Mouse (Mus musculus) ZHBTc4 (cell line): ENCODE measurements at regions not wholly inside any gene's neighbourhood (a gene's known extent, or its start where the extent isn't known, plus 50 kb on each side); places are given as distances from the start of the nearest gene placed in this dataset.

Experiments used
- DNase-seq: peaks from one replicate; pipeline ENCODE4 v3.0.0-alpha.2; 2011; ENCODE audit warnings: low read depth, low spot score

DNA sequence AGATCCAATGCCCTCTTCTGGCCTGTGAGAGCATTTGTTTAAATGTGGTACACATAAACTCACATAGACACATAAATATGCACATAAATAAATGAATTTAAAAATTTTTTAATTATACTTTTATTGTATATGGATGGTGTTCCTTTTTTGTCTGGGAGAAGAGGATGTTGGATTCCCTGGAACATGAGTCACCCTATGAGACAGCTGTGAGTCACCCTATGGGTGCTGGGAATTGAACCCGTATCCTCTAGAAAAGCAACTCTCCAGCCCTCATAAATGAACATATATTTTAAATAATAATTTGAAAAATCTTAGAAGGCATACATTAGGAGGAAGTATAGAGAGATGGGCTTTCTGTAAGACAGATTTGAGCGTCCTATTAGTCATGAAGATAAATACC lies 76.1 kb upstream of the Dynlt3 start:
- no peak for DNase-seq

DNA sequence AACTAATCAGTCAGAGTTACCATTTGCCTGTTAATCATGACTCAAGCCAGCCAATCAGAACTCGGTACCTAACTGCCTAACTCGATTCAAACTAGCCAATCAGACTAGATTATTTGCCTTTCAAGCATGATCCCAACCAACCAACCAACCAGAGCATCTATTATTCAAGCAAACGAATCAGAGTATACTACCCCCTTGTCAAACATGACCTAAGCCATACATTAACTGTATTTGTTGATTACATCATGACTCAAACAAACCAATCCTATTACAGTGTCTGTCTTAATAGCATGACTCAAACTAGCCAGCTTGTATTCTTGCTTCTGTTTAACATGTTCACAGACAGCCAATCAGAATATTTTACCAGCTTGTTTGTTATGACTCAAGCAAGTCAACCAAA lies 79.7 kb upstream of the Dynlt3 start:
- DNase-seq, result no peak

DNA sequence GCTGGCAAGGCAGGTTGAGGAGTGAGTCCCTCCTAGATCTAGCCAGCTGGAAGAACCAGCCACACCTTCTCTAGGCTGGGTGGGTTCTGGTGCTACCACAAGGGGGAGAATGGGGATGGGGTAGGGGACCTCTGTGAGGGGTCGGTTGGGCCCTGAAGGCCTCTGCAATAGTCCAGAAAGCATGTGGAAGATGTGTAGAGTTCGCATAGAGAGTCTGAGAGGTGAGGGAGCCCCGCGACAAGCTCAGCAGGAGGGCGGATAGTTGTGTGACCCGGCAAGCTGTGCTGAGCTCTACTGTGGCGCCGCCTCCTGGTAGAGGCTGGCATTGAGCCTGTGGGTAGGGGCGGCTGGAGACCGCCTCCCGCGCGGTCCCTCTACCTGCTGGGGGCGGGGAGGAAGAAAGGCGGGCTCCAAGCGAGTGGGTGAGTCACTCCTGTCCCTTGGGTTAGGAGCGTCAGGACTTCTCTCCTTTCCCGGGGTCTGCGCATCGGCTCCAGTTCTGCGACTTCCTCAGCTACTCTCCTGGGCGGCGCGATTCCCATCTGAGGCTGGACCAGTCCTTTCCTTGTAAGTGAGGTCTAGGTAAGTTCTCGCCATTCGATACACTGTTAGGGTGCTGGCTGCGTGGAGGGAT lies 84.6 kb upstream of the Dynlt3 start:
- DNase-seq, result peak; percentile 68

DNA sequence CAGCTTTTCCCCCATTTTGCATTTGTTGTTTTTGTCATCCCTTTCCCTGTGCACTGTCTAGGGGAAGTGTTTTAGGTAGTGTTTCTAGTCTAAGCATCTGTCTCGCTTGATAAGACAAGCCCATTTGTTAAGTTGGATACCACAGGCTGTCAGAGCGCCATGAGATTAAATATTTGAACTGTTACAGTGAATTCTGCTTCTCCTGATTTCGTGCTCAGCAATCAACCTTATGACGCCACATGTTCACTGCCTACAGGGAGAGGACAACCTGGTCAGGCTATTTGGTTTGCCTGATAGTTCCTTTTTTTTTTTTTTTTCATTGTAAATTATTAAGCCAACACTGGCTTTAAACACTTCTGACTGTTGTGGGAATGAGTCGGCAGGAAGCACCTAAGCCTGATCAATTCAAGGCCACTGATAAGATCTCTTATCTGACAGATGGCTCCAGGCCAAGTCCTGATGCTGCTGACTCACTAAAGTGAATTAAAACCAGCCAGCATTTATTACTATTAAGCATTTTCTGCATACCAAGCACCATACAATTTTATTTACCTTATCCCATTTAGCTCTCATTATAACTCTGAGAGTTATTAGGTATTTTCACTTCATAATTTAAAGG lies 90.3 kb upstream of the Dynlt3 start:
- no peak for DNase-seq

DNA sequence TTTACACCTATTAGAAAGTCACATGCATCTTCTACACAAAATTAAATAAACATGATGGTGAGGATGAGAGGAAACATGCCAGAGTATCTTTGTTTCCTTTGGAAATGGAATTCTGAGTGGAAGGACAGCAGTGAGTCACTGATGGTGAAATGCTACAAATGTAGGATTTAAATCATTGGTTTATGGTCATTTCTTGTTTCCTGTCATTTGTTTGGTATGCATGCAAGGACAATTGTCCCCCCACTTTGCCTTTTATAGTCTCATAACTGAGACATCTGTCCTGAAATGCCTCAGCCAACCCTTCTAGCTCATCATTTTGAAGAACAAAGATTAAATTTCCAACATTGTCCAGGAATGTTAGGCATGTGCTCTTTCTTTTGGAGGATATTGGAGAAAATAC lies 77.2 kb upstream of the Hypm start:
- no peak for DNase-seq

DNA sequence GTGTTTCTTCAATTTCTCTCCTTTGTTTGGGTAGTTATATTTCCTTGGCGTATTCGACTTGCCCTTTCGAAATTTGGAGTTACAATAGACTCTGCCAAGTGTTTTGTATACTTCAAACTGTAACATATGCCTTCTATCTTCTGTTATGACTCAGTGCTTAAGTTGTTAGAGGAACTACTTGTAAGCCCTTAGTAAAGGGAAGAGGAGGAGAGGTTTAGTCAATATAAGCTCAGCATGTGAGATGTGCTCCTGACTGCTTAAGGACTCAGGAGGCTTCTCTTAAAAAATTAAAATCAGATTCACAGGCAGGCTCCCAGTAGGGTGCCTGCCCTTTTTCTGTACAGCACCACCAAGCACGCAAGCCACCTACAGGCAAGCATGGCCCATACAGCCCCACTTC lies 69.2 kb upstream of the Hypm start:
- DNase-seq, result no peak

DNA sequence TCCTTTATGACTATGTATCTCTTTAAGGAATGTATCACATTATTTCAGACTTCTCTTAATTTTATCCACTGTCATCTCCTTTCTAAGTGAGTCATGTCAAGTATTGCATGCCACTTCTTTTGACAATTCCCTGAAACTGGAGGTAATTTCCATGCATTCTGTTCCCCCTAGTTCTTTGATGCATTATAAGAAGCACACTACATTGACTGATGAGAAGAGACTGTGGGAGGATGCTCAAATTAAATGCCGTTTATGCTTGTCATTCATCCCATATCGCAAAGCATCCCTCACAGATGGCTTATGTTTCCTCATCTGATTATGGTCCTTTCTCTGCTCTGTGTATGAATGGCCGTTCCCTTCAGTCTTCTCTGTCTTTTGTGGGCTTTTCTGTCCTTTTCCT lies 57.2 kb upstream of the Hypm start:
- DNase-seq, result no peak
